In genomic region chr8:93729124-93729930, GRCm38 (mm10) we compare ENCODE assay signal across 12 mouse cellular contexts.
A peak's percentile ranks its signal among the peaks of the same experiment; 100 is the strongest.
DNase-seq lines count a peak whose midpoint lies in the region; ATAC-seq and TF ChIP-seq lines count a peak whose summit lies in the region.
"Had no signal": no experiment of that assay in that cellular context is flagged by ENCODE, and none has a peak within 500 bp of the region (broad histone marks: within the 10 kb centered on the region; RNA-seq: fewer than 3 reads in every experiment).

No protein-coding gene starts in this region.

- DNase-seq in brain, embryonic 14.5 days (ENCODE audit: low read depth) = peak; percentile 88
- DNase-seq in cerebellum, postnatal 10 days = peak; percentile 53 to 67
- DNase-seq in hindbrain, embryonic 14.5 days (ENCODE audit: low spot score) = peak; percentile 32
- DNase-seq in left cerebral cortex, adult 9 months (ENCODE audit: low spot score in 2 of 2) = peak; percentile 45 to 54
- DNase-seq in adrenal gland, postnatal 36 days = no peak
- DNase-seq: lung, adult 2 months; thymus, postnatal 25 days had no signal

- H3K27me3 ChIP-seq in hindbrain, embryonic 14.5 days (ENCODE audit: control insufficient read depth, insufficient read depth, low read length) = no peaks in the 10 kb centered on the region
- H3K27me3 ChIP-seq in kidney, embryonic 15.5 days = no peaks in the 10 kb centered on the region
- no peaks in the 10 kb centered on the region for H3K27me3 ChIP-seq in intestine, embryonic 15.5 days (replicated peaks)

- H3K36me3 ChIP-seq in hindbrain, embryonic 14.5 days (replicated peaks; ENCODE audit: control insufficient read depth, insufficient read depth) = no peaks in the 10 kb centered on the region
- no peaks in the 10 kb centered on the region for H3K36me3 ChIP-seq in kidney, embryonic 15.5 days
- H3K36me3 ChIP-seq in intestine, embryonic 15.5 days = no peaks in the 10 kb centered on the region

- no peaks in the 10 kb centered on the region for H3K9me3 ChIP-seq in hindbrain, embryonic 14.5 days (ENCODE audit: control insufficient read depth, low read length)
- no peaks in the 10 kb centered on the region for H3K9me3 ChIP-seq in kidney, embryonic 15.5 days (replicated peaks)
- no peaks in the 10 kb centered on the region for H3K9me3 ChIP-seq in intestine, embryonic 15.5 days

- no peak overlapping the region for H3K4me2 ChIP-seq in hindbrain, embryonic 14.5 days (replicated peaks)
- H3K4me2 ChIP-seq in kidney, embryonic 15.5 days = no peak overlapping the region
- H3K4me2 ChIP-seq in intestine, embryonic 15.5 days (replicated peaks) = no peak overlapping the region

- no peak overlapping the region for H3K4me3 ChIP-seq in hindbrain, embryonic 14.5 days (replicated peaks; ENCODE audit: low read length)
- no peak overlapping the region for H3K4me3 ChIP-seq in kidney, embryonic 15.5 days (replicated peaks)
- H3K4me3 ChIP-seq in intestine, embryonic 15.5 days (replicated peaks) = no peak overlapping the region
- H3K4me3 ChIP-seq: myocyte had no signal

- TF ChIP-seq POLR2A in brain, embryonic 14.5 days (IDR thresholded peaks at IDR 0.05; ENCODE audit: borderline replicate concordance, extremely low read depth, insufficient read depth, insufficient read length, poor library complexity, severe bottlenecking) = no peak

- peak; percentile 51 for ATAC-seq in hindbrain, embryonic 14.5 days (ENCODE audit: low FRiP score)
- no peak for ATAC-seq in kidney, embryonic 15.5 days (replicated peaks; ENCODE audit: low FRiP score)
- ATAC-seq in intestine, embryonic 15.5 days = no peak
- ATAC-seq in activated CD4-positive, CD25-positive, alpha-beta regulatory T cell, adult 4 months = no peak
- ATAC-seq: inflammation-experienced regulatory T-cells, adult 6 months had no signal

- no peak overlapping the region for H3K9ac ChIP-seq in hindbrain, embryonic 14.5 days
- no peak overlapping the region for H3K9ac ChIP-seq in kidney, embryonic 15.5 days
- H3K9ac ChIP-seq in intestine, embryonic 15.5 days = no peak overlapping the region

- 46% methylated on average over 15 of the region's 15 CpGs for WGBS in hindbrain, embryonic 14.5 days
- whole genome bisulfite sequencing in kidney, embryonic 15.5 days = 77% methylated on average over 15 of the region's 15 CpGs
- WGBS in intestine, embryonic 15.5 days = 76% methylated on average over 15 of the region's 15 CpGs

- H3K27ac ChIP-seq in hindbrain, embryonic 14.5 days = peak overlapping the region; percentile 70
- no peak overlapping the region for H3K27ac ChIP-seq in kidney, embryonic 15.5 days
- no peak overlapping the region for H3K27ac ChIP-seq in intestine, embryonic 15.5 days

- no peak for TF ChIP-seq CTCF in brain, embryonic 14.5 days (IDR thresholded peaks at IDR 0.05; ENCODE audit: borderline replicate concordance, extremely low read depth, insufficient read depth, insufficient read length)

- peaks cover 24% of the 10 kb centered on the region; the same call in 1 of the 2 replicates for H3K4me1 ChIP-seq in hindbrain, embryonic 14.5 days (replicated peaks; ENCODE audit: control insufficient read depth, insufficient read depth, low read length)
- no peaks in the 10 kb centered on the region for H3K4me1 ChIP-seq in kidney, embryonic 15.5 days
- H3K4me1 ChIP-seq in intestine, embryonic 15.5 days (replicated peaks) = no peaks in the 10 kb centered on the region

Comparison
In these comparisons a context has a peak if more than half of its experiments do, and no peak if none do; other contexts are left out.
1. DNase-seq: peak in brain, embryonic 14.5 days (single experiment), cerebellum, postnatal 10 days (2 of 2), hindbrain, embryonic 14.5 days (single experiment) and left cerebral cortex, adult 9 months (2 of 2); none in adrenal gland, postnatal 36 days (0 of 2).